Mouse (Mus musculus) spleen, postnatal 36 days (tissue): ENCODE measurements around the gene Arhgap23.

Experiments
- DNase-seq, 2 experiments: peaks; one replicate each; pipeline ENCODE4 v3.0.0; 2022; ENCODE audit warnings: low spot score in 2 of 2, mixed read lengths in 1 of 2

Gene Arhgap23

DNA sequence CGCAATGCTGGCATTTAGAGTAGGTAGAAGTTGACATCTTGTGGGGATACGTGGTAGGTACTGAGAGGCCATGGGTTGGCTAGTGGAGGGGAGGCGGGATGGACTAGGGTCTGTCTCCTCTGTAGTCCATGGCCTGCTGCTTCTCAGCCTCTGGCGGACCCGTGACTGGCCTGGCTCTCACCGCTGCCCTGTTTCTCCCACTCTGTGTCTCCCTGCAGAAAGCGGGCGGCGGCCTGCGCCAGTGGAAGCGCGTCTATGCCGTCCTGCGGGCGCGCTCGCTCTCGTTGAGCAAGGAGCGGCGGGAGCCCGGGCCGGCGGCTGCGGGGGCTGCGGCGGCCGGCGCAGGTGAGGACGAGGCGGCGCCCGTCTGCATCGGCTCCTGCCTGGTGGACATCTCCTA lies 47.8 kb downstream of the Arhgap23 start:
- DNase-seq: no peak

DNA sequence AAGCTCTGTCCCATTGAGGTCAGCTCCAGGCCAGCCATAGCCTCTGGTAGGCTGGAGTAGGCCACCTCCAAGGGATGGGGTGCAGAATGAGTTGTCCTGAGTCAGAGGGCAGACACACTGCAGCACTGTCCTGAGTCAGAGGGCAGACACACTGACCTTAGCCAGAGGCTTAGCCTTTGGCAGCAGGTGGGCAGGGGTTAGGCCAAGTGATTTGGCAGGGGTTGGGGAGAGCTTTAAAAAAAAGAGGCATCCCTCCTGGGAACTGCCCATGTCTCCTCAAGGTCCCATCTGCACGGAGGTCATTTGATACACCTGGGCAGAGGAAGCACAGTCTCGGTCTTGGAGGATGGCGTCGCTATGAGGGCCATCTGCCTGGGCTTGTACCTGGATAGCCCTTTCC lies 48.7 kb downstream of the Arhgap23 start:
- DNase-seq: no peak

DNA sequence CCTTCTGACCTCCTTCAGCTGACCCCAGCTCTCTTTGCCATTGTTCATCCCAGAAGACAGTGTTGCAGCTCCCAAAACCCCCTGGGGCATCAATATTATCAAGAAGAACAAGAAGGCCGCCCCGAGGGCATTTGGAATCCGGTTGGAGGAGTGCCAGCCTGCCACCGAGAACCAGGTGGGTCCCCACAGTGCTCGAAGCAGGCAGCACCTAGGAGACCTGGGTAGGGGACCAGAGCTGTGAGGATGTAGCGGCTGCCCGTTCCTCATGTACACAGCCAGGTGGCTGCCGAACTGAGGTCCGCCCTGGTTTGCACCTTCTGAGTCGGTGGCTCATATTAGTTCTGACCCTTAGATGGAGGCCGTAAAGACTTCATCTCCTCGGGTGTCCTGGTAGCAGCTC lies 50.6 kb downstream of the Arhgap23 start:
- DNase-seq: no peak

DNA sequence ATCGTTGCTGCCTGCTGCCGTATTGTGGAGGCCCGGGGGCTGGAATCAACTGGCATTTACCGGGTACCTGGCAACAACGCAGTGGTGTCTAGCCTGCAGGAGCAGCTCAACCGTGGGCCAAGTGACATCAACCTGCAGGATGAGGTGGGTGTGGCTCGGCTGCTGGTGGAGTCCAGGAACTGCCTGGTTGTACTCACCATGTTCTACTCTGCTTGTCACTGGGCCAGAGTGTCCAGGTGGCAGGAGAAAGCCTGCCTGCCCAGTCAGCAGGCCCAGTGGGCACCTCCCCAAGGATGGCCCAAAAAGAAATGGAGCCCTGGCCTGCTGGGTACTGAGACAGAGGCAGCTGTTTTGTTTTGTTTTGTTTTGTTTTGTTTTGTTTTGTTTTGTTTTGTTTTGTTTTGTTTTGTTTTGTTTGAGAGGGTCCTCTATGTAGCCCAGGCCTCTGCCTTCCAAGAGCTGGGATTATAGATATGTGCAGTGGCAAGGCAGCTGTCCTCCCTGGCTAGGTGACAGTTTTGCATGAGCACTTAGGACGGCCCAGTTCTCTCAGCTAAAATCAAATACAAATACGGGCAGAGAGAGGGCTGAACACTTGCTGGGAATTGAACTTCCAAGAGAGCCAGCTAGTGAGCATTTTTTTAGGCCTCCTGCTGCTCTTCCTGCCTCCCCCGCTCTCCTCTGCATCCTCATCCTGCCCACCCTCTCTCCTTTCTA lies 51.3 kb downstream of the Arhgap23 start:
- DNase-seq: no peak

DNA sequence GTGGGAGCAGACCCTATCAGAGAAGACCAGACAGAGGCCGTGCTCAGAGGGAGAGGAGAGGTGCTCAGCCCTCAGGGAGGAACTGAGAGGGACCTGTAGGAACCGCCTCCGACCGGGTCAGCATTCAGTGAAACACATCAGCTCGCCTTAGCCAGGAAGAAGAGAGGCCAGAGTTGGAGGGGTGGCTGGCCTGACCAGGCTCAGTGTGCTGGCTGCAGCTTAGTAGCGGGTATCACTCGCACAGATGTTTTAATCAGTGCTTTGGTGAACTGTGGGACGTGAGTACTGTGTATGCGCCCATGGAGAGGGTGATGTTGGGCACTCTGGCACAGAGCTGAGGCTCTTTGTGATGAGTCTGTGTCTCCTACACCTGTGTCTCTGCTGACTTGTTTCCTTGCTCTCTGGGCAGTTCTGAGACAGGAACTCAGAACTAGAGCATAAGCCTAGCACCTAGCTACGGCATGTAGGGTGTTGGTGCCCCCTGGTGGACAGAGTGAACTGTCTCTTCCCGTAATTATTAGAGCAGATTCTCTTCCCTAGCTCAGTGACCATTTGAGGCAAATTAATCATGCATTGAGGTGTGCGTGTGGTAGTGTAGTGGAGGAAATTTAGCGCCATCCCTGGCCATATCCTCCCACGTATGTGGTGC lies 53.4 kb downstream of the Arhgap23 start:
- peak; percentile 70 to 83 for DNase-seq

DNA sequence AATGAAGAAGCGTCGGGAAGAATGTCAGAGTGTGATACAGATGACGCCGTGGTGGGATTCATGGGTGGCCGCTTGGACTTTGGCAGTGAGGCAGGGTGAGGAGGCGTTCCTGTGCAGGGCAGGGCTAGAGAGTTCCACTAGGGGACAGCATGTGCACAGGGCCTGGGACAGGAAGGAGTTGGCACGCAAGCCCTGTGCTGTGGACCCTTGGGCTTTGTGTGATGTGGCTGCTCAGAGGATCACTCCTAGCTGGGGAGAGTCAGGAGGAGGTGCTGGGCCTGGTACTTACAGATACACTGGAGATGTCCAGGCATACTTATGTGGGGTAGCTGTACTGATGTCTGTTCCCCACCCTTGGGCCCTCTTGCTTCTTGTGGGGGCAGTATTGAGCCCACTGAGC lies 54.5 kb downstream of the Arhgap23 start:
- no peak for DNase-seq

DNA sequence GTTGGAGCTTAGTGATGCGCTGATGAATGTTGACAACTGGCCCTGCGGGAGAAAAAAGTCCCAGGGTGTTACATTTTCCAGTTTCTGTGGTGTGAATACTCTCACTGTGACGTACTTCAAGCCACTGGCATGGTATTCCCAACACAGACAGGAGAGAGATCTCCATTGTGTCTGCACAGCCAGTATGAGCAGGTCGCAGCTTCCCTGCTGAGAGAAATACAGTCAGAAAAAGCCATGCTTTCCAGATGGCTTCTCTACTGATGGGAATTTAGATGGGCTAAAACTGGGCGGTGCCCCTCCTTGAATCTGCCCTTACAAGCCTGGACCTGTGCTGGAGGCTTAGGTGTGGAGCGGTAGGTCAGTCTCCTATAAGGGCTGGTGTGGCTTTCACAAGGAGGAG lies 55.9 kb downstream of the Arhgap23 start:
- DNase-seq: no peak

DNA sequence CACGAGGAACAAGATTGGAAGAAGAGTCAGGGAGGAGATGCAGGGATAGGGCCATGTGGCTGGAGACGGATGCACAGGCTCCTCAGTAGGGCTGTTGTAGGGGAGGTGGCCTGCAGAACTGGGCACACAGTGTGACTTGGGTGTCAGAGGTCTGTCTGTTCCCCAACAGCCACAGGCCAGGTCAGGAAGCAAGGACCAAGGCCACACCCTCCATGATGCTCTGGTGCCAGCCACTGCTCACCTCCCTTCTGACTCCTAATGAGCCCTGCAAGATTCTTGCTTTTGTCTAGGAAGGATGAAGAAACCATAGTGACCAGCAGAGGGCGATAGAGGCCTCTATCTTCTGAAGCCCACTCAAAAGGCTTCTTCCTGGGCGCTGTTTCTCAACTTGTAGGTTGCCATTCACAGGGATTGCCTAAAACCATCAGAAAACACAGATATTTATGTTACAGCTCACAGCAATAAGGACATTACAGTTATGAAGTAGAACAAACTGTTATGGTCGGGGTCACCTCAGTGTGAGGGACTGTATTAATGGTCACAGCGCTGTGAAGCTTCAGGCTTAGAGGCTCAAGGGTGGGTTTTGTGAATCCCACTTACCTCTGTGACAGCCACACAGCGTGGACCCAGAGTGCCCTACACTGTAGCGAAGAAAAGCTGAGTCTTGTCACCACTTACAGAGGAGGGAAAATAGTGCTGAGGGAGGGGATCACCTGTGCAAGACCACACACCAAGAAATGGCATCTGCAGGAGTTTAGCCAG lies 61.2 kb downstream of the Arhgap23 start:
- DNase-seq: peak; percentile 49 to 63

DNA sequence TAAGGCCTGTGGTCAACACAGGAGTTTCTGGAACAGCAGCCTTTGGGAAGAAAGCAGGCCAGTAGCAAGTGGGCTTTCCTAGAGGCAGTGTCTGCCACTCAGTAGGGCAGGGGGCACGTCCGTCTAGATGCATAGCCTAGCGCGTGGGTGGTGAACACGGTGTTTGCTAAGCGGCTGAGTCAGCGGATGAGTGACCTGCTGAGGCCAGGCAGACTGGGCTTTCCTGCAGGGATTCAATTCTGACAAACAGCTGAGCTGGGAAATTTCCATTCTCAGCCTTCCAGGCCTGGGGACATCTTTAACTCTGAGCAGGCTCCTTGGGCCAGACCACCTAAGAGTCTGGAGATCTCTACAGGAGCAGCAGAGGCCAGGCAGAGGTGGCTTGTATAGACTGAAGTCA lies 62.1 kb downstream of the Arhgap23 start:
- no peak for DNase-seq

DNA sequence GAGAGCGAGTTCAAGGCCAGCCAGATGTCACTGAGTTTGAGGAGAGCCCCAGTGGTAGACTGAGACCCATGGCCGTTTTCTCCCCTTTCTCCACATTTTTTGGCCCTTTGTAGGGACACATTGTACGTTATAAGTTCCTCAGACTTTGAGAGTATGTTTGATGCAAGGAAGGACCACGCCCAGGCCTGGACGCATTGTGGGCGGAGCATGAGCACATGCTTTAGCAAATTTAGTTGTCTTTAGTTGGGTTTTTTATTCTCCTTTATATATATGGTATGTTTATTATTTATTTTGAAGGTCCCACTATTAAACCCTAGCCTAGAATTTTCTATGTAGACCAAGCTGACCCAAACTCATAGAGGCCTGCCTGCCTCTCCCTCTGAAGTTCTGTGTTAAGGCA lies 63.0 kb downstream of the Arhgap23 start:
- no peak for DNase-seq

DNA sequence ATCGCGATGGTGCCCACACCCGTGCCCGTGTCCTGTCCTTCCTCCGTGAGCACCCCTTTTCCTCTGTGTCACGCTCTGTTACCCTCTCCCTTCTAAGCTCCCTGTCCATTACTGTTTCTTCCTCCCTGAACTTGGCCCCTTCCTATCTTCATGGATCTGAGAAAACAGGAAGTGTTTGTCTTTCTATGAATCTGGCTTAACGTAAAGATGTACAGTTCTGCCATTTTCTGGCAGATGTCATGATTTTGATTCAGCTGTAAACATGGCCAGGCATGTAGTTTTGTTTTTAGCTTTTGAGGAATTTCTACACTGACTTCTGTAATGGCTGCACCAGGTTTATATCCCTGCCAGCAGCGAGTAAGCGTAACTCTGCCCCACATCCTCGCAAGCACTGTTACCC lies 63.8 kb downstream of the Arhgap23 start:
- no peak for DNase-seq

DNA sequence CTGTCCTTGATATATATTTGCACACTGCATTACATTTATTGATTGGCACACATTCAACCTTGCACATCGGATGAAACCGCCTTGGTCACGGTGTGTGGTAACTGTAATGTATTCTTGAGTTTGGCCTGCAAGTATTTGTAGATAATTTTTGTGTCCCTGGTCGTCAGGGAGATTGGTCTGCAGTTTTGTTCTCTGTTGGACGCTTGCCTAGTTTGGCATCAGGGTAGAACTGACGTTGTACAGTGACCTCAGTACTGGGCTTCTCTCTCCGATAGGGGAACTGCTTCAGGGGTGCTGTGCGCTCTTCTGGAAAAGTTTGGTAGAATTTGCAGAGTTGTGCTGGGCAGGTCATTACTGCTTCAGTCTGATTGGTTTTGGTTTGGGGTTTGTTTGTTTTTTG lies 64.5 kb downstream of the Arhgap23 start:
- no peak for DNase-seq

DNA sequence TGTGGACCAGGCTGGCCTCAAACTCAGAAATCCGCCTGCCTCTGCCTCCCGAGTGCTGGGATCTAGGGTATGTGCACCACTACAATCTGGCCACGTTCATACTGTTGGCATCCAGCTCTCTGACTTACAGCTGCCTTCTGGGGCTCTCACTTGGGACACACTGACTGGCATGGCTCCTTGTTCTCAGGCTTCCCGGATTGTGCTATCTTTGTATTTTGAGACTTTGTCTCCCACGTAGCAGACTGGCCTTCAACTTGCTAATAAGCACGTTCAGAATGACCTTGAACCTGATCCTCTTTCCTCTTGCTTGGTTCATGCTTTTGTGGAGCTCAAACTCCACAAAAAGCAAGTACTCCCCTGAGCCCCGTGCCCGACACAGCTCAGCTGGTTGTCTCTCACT lies 70.3 kb downstream of the Arhgap23 start:
- DNase-seq: no peak

DNA sequence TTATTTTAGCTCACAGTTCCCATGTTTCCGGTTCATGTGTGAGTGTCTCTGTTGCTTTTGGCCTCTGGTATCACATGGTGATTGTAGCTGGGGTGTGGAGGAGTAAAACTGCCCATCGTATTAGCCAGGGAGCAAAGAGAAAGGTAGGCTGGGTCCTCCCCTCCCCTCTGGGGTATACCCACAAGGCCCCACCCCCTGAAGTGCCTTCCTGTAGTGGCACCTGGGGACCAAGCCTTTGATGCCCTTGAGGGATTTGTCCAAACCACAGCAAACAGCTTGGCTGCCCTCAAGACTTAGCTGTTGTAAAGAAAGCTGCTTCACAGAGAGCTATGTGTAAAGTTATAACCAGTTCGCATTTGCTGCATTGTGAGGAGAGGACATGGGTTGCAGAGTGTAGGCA lies 72.3 kb downstream of the Arhgap23 start:
- DNase-seq: peak; percentile 76 to 77

DNA sequence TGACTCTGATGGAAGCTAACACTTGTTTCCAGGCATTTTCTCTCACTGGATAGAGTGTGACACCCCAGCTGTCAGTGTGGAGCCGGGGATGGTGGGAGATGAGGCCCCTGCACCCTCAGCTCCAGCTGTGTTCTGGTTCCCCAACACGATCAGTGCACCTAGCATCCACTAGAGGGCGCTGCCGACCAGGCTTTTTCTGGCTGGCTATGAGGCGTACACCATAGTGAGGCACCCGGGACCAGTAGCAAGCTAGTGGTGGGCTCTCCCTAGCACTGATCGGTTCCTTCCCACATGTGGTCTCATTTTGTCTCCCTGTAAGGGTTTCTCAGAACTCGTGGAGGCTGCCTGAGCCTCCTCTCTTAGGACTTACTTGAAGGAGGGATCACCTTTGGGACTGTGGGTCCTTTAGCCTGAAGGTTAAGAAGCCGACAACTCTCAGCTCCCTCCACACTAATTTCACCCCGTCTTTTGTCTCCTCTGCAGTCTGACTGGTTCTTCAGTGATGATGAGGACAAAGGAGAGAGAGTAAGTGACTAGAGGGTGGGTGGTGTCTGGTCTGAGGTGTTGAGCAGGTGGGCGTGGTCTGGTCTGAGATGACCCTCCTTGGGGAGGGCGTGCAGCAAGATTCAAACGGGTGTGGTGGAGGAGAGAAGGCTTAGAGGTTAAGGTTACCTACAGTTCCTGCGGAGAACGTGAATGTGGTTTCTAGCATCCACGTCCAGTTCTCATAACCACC lies 74.4 kb downstream of the Arhgap23 start:
- DNase-seq: peak; percentile 62 to 71

DNA sequence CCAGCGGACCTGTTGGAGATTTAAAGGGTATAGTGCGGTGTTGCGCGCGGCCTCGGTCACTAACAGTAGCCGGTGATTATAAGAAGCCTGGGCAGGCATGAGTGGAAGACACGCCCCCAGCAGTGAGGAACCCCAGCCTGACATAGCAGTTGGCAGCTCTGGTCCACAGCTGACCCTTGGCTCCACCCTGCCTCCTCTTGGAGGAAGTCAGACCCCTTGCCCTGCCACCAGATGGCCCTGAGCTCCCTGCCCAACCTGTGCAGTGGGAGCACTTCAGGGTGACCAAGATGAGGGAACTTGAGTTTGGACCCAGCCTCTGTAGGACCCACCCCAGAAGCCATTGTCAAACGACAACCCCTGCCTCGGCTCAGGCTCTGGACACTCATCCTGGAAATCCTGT lies 76.3 kb downstream of the Arhgap23 start:
- DNase-seq: no peak

DNA sequence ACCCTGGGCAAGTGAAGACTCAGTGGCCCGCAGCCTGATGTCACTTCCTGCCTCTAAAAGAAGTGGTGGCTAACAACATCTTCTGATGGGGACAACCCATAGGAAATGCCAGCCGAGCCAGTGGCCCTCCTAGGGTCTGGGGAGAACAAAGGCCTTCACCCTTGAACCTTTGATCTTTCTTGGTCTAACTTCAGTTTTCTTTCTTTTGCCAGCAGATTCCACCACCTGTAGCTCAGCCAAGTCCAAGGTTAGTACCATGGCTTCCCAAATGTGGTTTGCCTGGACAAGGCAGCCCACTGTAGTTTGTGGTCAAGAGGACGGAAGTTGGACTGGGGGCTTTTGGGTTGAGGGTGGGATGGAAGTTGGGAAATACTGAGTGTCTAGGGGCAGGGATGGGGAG lies 77.5 kb downstream of the Arhgap23 start:
- DNase-seq: no peak

DNA sequence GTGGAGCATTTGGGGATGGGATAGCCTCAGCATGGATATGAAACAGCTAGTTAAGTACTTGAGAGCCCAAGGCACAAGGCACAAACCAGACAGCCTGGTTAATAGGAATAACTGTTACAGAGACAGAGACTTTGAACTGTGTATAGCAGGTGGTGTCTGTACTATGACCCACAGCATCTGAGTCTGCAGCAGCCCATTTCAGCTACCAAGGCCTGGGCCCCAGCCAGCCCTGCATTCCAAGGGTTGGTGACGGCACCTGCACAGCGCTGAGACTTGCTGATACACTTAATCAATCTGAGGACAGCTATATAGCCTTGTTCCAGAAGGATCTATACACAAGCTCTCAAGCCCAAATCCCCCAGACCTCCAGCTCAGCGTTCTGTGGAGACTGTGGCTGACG lies 82.2 kb downstream of the Arhgap23 start:
- no peak for DNase-seq

DNA sequence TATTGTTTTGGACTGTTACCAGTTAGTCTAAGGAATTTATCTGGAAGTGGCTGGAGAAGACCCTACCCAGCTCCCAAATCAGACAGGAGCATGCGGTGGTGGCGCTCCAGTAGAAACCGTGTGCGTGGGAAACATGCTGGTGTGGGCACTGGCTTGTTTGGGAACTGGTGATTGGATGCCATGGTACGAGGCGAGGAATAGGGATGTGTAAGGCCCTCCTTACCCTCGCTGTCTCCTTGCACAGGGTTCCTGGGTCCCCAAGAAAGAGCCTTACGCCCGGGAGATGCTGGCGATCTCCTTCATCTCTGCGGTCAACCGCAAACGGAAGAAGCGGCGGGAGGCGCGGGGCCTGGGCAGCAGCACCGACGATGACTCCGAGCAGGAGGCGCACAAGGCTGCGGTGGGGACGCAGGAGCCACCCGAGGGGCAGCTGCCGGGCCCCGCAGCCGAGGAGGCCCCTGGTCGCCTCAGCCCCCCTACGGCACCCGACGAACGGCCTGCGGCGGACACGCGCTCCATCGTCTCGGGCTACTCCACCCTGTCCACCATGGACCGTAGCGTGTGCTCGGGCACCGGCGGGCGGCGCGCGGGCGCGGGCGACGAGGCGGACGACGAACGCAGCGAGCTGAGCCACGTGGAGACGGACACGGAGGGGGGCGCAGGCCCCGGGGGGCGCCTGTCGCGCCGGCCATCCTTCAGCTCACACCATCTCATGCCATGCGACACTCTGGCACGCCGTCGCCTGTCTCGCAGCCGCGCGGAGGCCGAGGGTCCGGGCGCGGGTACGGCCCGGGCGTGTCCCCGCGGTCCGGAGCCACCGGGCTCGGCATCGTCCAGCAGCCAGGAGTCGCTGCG lies 84.8 kb downstream of the Arhgap23 start, which contains the start of gene 4933428G20Rik:
4933428G20Rik (minus strand) TSS at position 476 of the 855 bp plus-strand sequence.
- no peak for DNase-seq

DNA sequence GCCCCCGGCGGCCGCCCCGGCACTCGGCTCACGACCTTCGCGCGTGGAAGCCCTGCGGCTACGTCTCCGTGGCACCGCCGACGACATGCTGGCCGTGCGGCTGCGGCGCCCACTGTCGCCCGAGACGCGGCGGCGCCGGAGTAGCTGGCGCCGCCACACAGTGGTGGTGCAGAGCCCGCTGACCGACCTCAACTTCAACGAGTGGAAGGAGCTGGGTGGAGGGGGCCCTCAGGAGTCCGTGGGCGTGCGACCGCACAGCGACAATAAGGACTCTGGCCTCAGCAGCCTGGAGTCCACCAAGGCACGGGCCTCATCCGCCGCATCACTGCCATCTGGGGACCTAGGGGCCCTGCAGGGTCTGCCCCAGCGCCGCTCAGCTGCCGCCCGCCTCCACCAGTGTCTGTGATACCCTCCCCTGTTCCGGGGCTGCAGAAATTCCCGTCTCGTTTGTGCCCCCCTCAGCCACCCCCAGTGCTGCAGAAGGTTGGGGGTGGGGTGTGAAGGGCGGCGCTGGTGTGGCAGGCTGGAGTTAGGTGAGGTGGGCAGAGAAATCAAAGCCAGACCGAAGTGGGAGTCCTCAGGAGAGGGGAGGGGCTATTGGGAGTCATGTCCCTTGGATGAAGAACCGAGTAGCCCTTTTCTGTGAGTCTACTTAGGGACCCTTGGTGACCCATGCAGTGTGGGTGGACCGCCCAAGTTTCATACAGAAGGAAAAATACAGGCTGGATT lies 85.6 kb downstream of the Arhgap23 start:
- no peak for DNase-seq

DNA sequence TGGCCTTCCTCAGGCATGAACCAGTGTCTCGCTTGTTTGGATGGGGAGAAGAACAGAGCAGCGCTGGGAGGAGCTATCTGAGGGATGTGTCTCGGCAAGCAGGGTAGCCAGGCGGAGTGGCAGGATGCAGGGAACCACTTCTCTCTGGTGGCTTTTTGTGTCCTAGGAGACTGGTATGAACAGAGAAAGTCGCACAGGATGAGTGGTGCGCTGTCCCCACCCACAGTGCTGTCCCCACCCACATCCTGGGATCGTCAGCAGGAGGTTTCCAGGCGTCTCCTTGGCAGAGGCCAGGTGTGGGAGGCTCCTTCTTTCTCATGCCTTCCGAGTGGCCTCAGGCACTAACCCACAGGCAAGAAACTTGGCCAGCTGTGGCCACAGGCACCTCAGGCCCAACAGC lies 87.0 kb downstream of the Arhgap23 start:
- DNase-seq: no peak
